Mouse (Mus musculus): Measurements from ENCODE around the gene Ubr3.

Ubr3 gene

GRCm38 (mm10) chr2:70034895-70035294 lies 137.8 kb downstream of the Ubr3 start:
- DNase-seq (ENCODE audit: low spot score), result no peak

GRCm38 (mm10) chr2:70035358-70035757 lies 138.3 kb downstream of the Ubr3 start:
- DNase-seq (ENCODE audit: low spot score), result no peak

GRCm38 (mm10) chr2:70037221-70037620 lies 140.2 kb downstream of the Ubr3 start:
- no peak for DNase-seq (ENCODE audit: low spot score)

- DNase-seq (ENCODE audit: low spot score), result no peak
Measured at GRCm38 (mm10) chr2:70038752-70039151, 141.7 kb downstream of the Ubr3 start, which contains the start of gene Myo3b. Gene Myo3b (plus strand): TSS chr2:70039126.

- DNase-seq (ENCODE audit: low spot score), result no peak
Measured at GRCm38 (mm10) chr2:70044466-70044865, 147.4 kb downstream of the Ubr3 start.

GRCm38 (mm10) chr2:70047868-70048267 lies 150.8 kb downstream of the Ubr3 start:
- DNase-seq (ENCODE audit: low spot score), result no peak

GRCm38 (mm10) chr2:70053803-70054202 lies 156.8 kb downstream of the Ubr3 start:
- DNase-seq (ENCODE audit: low spot score), result no peak

GRCm38 (mm10) chr2:70058201-70058600 lies 161.2 kb downstream of the Ubr3 start:
- no peak for DNase-seq (ENCODE audit: low spot score)

- no peak for DNase-seq (ENCODE audit: low spot score)
Measured at GRCm38 (mm10) chr2:70060359-70061345, 163.6 kb downstream of the Ubr3 start.

- DNase-seq (ENCODE audit: low spot score), result no peak
Measured at GRCm38 (mm10) chr2:70065116-70065515, 168.1 kb downstream of the Ubr3 start.

GRCm38 (mm10) chr2:70065729-70066300 lies 168.8 kb downstream of the Ubr3 start:
- DNase-seq (ENCODE audit: low spot score), result no peak

GRCm38 (mm10) chr2:70066338-70067022 lies 169.4 kb downstream of the Ubr3 start:
- no peak for DNase-seq (ENCODE audit: low spot score)

GRCm38 (mm10) chr2:70069861-70070260 lies 172.8 kb downstream of the Ubr3 start:
- no peak for DNase-seq (ENCODE audit: low spot score)

All from ovary, postnatal 36 days (tissue).